Mouse (Mus musculus) R1 (cell line): ENCODE data around the gene Trim47.

Experiments used
- DNase-seq: peaks from one replicate; pipeline ENCODE4 v3.0.0-alpha.2; 2018; ENCODE audit warnings: low read depth, low spot score

Gene Trim47

DNA sequence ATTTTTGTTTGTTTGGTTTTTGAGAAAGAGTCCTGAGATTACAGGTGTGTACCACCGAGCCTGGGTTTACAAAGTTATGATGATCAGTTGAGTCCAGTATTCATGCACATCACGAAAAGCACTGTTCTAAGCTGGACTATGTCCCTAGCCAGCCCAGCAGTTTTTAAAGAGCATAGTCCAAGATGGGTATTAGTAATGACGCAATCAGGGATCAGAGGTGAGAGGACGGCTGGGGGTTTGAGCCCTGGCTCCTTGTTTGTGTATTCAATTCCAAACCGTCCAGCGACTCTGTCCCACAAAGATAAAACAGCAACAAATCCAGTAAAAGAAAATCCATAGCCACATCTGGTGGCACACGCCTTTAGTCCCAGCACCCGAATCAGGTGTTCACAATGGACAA lies 38.8 kb downstream of the Trim47 start:
- DNase-seq = no peak

DNA sequence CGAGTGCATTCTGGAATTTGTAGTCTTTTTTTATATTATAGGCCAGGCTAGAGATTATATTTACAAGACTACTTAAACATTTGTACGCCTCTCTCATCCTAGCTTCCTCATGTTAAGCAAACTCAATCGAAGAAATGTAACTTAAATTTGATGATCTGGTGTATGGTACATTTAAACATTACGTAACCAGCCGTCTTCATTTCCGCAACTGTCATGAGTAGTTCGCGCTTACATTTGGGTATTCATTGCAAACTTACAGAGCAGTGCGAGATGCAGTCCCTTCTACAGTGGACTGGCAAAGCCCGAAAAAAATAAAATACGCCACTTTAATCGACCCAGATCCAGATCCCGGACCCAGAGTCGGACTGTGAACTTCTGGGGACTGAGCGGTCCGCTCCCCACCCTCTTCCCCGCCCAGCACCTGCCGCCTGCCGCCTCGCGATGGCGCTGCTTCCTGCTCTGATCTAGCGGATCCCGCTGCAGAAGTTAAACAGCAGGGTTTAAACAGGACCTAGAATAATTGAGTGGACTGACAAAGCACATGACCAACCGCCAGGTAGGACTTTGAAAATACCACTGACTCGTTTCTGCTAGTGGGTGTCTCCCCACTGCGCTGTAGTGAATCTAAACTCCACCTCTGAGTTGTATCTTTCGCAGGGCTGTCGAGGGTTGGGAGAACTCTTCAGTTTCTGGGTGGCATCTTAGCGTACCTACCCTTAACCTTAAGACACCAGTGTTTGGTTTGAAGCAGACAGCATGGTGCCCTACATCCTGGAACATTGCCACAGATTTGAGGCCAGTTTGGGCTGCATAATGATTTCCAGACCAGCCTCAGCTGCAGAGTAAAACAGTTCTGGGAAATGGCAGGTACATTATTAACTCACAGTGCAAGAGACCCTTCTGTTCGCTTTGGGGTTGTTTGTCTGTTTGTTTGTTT lies 39.5 kb downstream of the Trim47 start:
- DNase-seq = peak; percentile 90

DNA sequence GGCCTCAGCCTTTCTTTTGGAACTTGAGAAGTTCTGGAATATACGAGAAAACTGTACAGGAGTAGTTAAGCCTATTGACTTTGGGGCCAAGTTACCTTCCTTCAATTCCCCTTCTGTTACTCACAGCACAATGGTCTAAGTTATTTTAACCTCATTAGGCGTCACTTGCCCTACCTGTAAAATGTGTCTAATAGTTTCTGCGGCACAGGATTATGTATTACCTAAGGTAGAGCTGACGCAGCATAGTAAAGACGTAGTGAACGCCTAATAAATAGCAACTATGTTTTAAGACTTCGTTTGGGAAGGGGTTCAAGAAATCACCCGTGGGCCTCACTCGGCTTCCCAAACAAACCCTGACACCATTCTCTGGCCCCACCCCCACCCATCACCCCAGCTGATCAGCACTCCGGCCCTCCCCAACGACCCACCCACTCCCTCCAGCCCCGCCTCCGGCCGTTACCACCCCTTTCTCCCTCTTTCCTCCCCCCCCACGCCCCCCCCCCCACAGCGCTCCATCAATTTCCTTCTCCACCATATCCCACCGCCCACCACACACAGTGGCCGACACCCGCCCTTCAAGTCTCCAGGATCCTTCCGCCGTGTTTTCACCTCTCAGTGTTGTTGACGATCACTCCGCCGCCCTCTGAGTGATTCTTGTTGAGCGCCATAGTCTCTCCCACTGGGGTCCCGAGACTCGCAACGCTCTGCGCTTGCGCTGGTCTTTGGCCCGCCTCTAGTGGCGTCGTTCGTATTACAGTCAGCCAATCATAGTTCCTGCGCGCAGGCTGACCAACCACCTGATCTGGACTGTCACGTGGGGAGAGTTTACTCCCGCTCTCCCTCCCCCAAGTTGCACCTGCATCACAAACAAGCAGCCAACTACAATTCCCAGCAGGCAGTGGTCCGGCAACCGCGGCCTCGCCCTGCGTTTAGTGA lies 40.5 kb downstream of the Trim47 start, which contains the start of gene Wbp2:
Gene Wbp2, minus strand, starts transcription at position 738 of the 936 bp plus-strand sequence.
- peak; percentile 100 for DNase-seq

DNA sequence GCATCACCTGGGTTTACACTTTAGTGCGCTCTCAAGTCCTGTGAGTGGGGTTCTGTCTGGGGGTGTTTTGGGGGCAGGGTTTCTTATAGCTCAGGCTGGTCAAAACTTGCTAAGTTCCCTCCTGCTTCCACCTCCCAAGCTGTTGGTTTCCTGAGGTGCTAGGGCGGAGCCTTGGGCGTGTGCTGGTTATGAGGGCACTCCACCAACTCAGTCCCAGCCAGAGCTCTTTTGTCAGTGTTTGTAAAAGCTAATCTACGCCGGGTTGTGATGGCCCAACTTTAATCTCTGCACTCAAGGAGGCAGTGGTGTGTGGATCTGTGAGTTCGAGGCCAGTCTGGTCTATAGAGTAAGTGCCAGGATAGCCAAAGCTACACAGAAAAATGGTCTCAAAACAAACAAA lies 42.8 kb downstream of the Trim47 start:
- no peak for DNase-seq

DNA sequence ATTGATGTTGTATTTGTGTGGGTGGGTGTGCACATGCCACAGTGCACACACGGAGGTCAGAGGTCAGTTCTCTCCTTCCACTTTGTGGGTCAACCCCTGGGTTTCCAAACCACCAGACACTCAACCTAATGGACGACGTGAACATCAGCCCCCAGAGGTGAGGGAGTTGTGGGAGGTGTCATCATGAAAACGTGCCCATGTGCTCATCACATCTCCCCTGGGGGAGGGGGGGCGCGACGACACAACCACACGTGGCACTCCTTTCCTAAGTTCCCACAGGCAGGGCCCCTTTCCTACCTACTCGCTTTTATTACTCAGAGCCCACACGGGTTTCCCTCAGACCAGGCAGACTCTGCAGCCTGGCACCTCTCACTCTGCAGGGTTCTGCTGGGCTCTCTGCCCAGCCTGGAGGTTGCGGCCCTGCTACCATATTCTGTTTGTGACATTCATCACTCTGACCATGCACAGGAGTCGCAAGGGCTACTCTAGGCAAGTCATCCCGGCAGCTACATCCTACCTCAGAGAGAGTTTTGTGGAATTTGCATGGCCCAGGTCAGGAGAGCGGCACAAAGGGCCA lies 43.8 kb downstream of the Trim47 start:
- no peak for DNase-seq

DNA sequence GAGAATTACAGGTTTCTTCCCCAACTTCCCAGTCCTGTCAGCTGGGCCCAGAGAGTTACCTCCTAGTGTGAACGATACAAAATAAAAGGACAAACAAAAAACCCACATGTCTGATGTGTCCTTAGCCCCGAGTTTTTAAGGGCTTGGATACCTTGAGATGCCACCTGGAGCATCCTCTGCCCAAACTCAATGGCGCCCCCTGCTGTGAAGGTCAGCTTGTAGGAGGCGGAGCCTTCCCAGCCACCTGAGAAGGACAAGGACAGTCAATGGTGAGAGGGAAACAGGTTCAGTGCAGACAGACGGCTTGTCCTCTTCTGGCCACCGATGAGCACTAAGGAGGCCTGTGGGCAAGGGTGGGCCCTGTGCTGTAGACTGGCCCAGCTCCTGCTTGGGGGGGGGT lies 45.9 kb downstream of the Trim47 start:
- DNase-seq = no peak

DNA sequence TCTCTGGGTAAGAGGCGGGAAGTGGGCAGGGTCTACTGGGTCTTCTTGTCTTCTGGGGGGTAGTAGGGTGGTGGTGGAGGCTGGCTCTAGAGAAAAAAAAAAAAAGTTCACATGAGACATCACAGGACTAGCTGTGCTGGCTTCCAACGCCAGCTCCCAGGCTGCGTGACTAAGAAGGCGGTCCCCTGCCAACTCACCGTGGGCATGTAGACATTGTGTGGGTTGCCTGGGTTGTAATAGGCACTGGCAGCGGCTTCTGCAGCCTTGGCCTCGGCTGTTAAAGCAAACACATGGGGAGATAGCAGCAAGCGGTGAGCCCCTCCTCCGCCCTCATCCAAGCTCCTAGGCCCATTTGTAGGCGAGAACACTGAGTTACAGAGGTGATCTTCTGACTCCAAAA lies 47.5 kb downstream of the Trim47 start:
- DNase-seq = no peak

DNA sequence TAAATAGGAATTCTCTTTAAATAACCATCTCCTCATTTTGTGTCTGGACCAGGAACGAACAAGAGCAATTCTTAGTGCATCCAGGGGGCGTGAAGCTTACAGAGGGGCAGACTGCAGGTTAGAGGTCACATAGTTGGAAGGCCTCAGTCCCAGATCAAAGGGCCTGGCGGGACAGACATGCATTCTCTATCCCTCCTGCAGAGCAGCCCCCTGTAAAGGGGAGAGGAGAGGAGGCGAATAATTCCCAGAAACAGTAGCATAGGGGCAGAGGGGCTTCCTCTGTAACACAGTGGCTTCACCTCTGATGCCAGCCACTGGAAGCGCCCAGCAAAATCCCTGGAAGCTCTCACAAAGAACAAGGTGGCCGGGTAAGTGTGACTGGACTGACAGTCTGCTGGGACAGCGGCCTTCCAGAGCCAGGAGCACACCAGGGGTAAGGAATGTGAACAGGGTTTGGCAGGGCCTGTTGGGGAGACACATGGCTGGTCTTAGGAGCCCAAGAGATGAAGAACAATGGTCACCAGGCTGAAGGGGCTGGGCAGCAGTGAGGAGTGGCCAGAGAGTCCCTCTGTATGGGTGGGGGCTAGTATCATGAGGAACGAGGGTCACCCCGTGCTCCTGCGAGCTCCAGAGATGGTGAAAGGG lies 48.2 kb downstream of the Trim47 start:
- DNase-seq = peak; percentile 56

DNA sequence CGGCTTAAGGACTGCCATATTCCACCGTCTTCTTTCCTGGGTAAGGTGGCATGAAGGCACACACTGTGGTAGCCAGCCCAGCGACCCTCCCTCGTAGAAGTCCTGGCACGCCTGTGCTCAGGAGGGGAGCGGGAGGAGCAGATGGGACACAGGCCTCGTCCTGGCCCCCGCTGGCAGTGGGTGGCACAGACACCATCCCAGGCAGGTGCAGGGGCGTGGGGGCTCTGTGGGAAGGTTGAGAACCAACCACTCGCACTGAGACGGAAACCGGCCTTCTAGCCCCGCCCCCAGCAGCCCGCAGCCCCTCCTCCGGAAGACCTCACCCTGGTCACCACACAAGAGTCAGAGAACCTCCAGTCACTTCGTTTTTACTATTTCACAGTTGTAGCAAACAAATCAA lies 48.8 kb downstream of the Trim47 start:
- peak; percentile 79 for DNase-seq

DNA sequence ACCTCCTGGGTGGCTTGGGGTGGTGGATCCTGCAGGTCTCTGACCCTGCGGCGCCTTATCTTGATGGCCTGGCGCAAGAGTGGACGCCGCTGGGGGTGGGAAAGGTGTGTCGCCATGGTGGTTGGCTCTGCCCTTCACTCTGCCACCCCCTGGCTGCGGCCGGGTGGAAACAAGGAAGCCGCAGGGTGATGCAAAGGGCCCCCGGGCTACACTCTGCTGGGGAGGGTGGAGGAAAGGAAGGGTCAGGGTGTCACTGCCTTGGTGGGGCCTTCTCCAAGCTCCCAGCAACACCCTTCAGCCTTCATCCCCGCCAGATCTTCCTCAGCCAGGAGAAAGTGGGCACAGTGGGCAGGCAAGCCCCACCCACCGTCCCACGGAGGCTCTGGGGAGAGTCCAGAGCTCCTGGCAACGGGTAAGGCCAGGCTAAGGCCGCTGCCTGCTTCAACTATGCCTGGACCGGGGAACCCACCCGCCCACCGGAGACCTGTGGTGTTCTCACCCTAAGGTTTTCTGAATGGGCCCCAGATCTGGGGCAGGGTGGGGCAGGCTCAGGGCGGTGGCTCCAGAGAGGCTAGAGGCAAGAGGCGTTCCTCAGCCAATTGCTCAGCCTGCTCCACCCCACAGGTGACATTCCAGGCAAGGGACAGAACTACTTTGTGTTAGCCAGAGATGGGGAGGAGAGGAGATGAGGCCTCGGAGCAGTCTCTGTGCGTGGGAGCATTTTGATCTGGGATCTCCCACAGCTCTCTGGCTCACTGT lies 49.4 kb downstream of the Trim47 start, which contains the start of gene Unc13d:
Gene Unc13d, minus strand, starts transcription at position 516 of the 759 bp plus-strand sequence.
- peak; percentile 76 for DNase-seq

DNA sequence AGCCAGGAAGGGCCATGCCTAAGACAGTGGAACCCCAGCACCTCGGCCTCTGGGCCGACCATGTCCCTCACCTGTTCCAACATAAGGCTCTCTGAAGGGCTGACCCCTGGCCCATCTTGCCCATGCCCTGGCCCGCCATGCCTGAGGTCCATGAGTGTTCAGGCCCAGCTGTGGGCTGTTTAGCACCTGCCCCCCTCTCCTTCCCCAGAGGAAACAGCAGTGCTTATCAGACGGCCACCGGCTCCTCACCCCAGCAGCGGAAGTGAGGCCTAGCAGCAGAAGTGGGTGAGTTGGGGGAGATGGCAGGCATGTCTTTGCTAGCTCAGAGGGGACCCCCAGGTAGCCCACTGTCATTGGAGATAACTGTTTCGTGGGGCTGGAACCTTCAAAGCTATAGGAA lies 50.2 kb downstream of the Trim47 start:
- DNase-seq = no peak

DNA sequence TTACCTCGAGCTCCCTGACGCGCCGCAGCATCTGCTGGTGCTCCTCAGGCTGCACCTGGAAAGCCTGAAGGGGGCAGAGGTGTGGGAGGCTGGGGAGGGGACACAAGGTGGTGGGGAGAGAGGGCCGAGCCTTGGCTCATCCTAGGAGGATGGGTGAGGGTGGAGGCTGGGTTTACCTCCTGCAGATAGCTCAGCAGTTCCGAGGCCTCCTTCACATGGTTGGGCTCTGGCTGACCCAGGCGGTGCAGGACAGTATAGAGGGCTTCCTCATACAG lies 50.8 kb downstream of the Trim47 start:
- no peak for DNase-seq

DNA sequence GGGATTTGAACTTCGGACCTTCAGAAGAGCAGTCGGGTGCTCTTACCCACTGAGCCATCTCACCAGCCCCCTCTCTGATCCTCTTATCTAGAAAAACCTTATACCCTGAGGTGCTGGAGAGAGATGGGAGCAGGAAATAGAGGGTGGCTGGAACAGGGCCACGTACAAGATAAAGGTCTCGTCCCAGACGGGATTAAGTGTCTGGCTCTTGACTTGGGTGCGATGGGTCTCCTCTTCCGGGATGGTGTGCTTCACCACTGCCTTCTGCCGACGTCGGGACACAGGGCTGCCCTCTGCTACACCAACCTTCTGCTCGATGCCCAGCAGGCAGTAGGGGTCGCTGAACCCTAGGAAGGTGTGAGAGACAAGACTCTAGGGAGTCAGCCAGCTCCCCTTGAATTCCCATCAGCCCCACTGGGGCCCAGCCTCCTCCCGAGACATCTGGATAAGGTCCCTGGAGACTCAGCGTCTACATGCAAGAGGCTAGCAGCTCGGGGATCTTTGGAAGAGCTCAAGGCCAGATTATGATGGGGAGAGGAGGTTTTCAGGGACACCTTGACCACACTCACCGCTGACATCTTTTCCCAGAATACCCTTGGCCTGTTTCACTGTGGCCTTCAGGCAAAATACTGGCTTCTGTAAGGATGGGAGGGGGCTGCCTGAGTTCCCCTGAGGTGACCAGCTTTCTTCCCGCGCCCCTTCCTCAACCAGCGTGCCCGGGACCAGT lies 51.3 kb downstream of the Trim47 start:
- no peak for DNase-seq

DNA sequence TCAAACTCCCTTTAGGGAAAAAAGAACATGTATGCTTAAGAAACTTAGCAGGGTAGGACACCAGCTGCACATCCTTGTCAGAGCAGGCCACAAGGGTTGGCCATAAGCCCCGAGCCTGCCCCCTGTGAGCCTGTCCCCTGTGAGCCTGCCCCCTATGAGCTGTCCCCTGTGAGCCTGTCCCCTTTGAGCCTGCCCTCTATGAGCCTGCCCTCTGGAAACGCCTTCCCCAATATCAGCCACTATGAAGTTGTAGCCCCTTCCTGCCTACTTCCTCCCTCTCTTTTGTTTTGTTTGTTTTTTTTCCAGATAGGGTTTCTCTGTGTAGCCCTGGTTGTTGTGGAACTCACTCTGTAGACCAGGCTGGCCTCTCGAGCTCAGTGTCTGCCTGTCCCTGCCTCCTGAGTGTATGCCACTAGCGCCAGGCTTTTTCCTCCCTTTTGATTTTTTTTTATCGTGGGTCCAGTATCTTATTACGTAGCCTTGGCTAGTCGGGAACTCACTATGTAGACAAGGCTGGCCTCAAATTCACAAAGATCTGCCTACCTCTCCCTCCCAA lies 52.5 kb downstream of the Trim47 start:
- no peak for DNase-seq

DNA sequence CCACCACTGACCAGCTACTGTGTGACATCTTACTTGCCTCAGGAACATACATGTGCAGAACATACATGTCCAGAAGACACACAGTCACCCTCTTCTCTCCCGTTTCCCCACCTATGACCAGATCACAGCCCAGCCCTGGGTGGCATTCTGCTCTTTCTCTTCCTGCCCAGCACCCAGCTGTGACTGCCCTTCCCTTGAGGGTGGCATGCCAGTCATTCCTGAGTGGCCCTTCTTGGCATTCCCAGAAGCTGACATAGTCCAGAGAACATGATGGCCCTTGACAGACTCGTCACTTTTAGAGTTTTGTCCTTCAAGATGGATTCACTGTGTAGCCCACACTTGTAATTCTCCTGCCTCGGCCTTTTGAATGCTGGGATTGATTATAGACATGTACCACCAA lies 54.4 kb downstream of the Trim47 start:
- no peak for DNase-seq

DNA sequence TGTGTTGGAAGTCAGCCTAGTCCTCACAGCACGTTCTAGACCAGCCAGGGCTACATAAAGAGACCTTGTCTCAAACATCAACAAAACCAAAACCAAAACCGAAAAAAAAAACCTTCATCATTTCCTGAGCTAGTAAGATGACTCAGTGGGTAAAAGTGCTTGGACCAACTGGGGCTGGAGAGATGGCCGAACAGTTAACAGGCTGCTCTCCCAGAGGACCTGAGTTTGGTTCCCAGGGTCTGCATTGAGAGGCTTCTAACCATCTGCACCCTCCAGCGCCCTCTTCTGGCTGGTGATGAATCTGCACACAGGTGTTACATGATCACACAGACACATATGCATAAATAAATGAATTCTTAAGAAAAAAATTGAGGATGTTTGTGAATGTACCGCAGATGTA lies 55.5 kb downstream of the Trim47 start:
- DNase-seq = peak; percentile 90

DNA sequence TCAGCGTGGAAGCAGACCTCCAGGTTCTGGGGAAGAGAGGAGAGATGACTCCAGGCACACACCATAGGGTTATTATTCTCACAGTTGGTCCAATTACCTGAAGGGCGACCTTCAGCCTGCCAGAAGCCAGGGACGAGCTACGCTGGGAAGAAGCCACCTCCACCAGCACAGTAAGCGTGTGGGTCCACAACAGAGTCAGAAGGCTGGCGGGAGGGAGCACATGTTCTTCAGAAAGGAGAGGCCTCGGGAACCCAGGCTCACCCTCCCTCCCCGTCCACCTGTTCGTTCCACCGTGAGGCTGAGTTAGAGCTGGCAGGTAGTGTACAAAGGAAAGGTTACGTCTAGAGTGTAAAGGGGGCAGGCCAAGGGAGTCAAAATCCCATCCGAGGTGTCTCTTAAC lies 61.7 kb downstream of the Trim47 start:
- DNase-seq = no peak

DNA sequence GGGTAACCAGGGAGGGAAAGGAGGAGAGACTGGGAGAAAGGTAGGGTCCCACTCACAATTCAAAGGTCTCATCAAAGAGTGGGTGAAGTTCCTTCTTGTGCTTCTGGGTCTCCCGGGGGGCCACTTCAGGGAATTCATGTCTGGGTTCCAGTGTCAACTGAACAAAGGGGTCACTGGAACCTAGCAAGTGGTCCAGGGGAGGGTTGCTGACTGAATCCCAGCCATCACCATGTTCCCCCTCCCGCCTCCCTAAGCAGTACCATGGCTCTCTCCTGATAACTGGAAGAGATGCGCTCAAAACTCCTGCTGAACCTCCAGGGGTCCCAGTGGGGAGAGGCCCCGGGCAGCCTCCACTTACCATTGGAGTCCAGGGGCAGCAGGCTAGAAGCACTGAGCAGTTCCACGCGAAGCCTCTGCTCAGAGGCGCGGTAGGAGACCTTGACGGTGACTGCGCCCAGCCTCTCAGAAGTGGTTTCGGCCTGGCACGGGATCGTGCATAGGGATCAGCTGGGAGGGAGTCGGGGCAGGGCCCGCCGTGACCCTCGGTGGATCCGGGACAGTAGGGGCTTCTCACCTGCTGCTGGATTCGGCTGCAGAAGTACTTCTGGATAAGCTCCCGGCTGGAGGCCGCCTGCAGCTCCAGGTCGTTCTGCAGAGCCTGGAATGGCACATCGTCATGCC lies 62.7 kb downstream of the Trim47 start:
- no peak for DNase-seq

DNA sequence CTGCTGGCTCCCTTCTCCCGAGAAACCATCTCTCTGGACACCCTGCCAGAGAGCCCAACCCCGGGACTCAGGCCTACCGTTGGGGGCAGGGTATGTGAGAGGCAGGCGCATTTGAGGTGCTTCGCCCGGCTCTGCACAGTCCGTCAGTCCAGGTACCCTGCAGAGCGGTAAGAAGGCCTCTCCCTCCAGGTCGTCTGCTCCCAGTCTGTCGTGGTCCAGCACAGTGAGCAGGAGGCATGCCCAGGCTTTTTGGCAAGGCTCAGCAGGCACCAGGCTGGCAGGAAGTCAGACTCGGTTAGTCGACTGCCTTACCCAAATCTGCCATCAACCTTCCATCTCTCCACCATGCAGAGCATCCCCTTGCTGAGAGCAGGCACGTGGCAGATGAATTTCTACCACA lies 63.4 kb downstream of the Trim47 start:
- DNase-seq = no peak
